Mouse (Mus musculus) large intestine, adult 2 months (tissue): Measurements from ENCODE around the gene Sec24d. TPM values are rescaled to one million over a fixed set of nuclear protein-coding genes. Genes with fewer than 3 reads are reported as not detected.

Experiments
- DNase-seq: peaks from one replicate; pipeline ENCODE4 v3.0.0-alpha.2; 2012; ENCODE audit warnings: low read depth, low spot score
- WGBS: fragments of 180-500 bp; shearing (Covaris S2); methylation state at CpG from one replicate; pipeline ENCODE4 v1.1.7; 2018; 5-methylcytosine and 5-hydroxymethylcytosine counted together
- polyA plus RNA-seq: library from polyadenylated mRNA; depleted of rRNA; stranded (reverse); fragments of >200 nt; gene quantifications from 2 replicates; pipeline ENCODE4 v1.2.3, GENCODE M21; 2012

Sec24d gene
- polyA plus RNA-seq, 1 experiment = 32.1 TPM

DNA sequence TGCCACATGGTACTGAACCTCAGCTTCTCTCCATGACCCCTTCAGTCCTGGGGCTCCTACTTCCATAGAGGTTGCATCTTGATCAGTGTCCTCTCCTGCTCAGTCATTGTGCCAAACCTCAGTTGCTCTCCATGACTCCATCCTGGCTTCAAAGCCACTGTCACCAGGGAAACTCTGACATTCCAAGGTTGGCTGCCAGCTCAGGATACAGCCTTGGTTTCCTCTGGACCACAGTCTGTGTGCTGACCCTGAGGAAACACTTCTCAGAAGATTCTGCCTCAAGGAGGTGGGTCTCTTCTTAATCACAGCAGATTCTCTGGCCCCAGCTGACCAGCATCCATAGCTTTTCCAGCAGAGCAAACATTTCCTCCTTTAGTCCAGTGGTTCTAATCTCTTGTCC, 24.4 kb downstream of the Sec24d start:
- no peak for DNase-seq

DNA sequence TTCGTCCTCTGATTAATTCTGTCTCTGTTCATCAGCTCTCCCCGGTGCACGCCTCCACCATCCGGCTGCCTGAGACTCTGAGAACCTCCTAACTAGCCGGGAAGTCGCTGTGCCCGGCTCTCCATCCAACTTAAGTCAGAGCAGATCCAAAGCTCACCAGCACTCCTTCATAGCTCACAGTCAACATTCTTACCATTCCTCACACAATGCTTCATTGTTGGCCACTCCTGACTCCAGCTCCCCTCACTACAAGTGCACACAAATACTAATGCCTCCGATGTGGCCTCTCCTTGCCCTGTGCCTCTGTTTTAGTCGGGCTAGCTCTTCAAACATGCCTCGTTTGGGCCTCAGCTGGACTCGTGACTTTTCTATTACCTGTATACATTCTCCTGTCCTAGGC, 29.4 kb downstream of the Sec24d start:
- WGBS = 61% methylated on average over 11 of the region's 11 CpGs
- no peak for DNase-seq

DNA sequence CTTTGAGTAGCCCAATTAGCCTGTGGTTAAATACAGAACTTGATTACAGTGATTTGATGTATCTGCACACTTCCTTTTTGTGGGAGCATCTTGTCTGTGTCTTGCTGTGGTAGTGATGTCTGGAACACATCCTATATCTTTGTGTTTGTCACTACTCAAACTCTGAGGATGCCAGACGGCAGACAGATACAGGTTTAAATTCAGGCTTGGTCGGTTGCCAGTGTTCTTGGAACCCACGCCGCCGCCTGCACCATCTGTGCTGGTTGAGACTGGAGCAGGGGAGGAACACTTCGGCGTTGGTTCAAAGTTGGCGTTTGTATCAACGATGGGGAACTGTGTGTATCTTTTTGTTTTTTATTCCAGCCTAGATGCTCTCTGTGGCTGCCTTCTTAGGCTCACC, 31.0 kb downstream of the Sec24d start:
- no peak for DNase-seq
- WGBS = 80% methylated on average over 9 of the region's 9 CpGs

DNA sequence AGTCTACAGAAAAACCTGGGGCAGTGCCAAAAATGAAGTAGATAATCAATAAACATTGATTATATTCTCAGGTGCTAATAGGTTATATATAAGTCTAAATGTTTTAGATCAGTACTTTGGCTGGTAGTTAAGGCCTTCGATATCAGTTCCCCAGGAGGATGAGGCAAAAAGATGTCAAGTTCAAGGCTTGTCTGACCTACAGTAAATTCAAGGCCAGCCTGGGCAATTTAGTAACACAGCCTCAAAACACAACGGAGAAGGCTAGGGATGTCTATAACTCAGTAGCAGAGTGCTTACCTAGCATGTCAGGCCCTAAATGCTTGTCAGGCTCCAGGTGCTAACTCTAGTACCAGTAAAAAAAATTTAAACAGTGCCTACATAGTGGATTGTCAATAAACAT, 34.3 kb downstream of the Sec24d start:
- WGBS = 92% methylated on average over 2 of the region's 2 CpGs
- no peak for DNase-seq

DNA sequence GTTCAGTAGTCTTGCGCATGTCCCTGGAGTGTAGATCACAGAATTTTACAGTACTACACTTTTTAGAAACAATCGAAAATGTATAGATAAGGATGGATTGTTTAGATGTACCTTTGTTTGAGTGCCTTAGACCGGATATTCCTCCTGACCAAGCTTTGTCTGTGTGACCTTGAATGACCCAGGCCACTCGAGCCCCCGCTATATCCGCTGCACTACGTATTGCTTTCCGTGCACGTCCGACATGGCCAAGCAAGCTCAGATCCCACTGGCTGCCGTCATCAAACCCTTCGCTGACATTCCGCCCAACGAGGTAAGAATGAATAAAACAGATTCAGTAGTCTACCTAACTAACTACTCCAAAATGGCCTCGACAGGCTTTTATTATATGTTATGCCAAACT, 38.4 kb downstream of the Sec24d start:
- WGBS = 89% methylated on average over 15 of the region's 15 CpGs

DNA sequence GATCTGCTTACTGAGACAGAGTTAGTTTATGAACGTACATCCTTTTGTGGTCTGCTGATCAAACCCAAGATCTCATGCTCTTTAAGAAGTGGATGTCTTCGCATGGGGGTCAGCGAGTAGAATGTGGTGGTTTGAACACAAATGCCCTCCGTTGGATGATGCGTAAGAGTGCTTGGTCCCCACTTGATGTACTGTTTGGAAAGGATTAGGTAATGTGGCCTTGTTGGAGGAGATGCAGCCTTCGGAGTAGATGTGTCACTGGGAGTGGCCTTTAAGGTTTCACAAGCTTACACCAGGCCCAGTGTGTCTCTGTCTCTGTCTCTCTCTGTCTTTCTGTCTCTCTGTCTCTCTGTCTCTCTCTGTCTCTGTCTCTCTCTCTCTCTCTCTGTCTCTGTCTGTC, 40.2 kb downstream of the Sec24d start:
- WGBS = 87% methylated on average over 6 of the region's 6 CpGs

More for the DNA sequence above, 38.4 kb downstream of the Sec24d start:
- no peak for DNase-seq

DNA sequence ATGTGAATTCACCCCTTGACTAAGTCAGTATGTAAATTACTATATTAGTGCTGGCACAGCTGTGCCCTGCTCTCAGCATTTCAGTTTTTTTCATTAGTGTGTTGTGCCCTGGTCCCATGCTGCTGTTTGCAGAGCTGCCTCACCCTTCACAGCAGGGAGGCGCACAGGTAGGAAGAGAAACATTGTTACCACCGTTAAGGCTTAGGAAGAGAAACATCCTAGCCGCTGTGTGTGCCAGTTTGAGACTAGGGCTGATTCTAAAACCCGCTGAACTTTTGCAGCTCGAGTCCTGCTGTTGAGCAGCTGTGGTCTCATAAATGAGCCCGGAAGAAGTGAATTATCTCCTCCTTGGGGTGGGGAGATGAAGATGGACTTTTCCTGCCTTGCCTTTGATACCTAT, 41.9 kb downstream of the Sec24d start:
- WGBS = 69% methylated on average over 6 of the region's 6 CpGs
- no peak for DNase-seq

More for the DNA sequence above, 40.2 kb downstream of the Sec24d start:
- DNase-seq = no peak

DNA sequence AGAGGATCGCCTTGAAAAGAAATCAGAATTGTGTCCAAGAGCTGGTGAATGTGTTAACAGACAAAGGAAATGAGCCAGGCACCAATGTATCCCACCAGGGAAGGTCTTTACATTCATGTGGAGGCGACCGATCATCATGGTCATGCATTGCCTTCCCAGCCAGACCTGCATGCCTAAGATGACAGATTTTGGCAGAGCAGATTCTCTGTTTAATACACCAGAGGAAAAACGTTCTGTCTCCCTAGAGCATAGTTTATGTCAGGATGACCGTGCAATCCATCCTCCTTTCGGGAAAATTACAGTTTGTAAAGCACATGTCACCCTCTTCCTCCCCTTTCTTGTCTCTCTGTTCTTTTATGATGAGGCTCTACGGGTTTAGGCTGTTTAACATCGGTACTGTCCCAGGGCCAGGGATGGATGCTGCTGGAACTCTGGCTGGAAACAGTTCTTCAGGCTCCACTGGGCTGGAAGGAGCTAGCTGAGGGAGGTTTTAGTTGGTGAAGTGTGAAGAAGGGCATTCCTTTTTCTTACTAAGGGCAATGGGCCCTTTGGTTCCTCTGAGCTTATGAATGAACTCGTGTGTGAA, 45.3 kb downstream of the Sec24d start:
- whole genome bisulfite sequencing = 78% methylated on average over 9 of the region's 9 CpGs
- no peak for DNase-seq

DNA sequence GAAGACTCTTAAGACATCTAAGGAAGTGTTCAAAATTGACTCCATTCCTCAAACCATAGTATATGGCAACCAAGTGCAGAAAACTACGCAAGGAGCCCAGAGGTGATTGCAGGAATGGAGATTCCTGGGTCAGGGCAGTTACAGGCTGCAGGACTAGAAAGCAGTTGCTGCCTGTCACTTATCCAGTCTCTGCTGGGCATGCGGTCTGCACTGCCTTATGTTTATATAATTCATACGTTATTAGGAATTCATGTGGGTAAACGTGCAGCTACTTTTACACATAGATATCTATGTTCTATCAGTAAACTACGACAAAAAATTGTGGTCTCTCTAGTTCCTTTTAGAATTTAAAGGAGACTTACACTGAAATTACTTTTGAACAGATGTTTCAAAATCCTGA, 46.2 kb downstream of the Sec24d start:
- whole genome bisulfite sequencing = 67% methylated on average over 5 of the region's 5 CpGs

DNA sequence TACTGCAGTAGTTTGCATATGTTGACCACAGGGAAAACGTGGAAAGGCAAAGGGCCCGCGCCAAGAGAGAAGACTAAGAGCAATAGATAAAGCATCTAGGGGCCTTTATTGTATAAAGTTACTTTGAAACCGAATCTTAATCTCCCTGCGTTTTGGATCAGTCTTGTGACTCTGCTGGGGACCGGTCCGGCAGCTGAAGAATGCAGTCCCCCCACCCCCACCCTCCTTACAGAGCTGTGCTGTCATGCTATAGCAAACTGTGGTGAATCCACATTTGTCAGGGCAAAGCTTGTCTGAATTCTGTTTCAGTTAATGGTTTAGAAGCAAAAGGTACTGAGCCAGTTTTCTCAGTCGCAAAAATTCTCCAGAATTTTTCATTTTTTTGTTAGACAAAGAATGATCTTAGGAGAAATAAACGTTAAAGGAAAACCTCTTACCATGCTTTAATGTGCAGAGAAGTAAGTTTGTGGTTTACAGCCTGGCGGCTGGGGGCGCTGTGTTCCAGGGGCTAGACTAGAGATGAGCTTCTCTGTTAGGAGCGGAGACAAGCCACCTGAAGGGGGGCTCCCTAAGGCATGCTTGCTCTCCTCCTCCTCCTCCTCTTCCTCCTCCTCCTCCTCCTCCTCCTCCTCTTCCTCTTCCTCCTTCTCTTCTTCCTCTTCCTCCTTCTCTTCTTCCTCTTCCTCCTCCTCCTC, 46.8 kb downstream of the Sec24d start:
- DNase-seq = no peak
- WGBS = 56% methylated on average over 12 of the region's 12 CpGs

More for the DNA sequence above, 46.2 kb downstream of the Sec24d start:
- DNase-seq = no peak

DNA sequence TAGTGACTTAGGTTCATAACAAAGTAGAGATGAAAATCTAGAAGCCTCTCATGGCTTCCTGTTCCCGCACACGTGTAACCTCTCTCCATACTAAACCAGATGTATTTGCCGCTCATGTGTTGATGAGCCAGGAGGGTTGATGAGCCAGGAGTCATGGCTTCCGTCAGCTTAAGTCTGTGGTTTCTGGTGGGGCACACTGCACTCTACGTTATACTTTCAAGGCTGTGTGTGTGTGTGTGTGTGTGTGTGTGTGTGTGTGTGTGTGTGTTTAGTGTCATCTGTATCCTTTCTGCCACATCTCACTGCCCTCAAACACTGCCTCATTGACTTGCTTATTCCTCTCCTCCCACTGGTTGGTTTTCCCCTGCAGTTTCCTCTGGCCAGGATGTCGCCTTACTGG, 48.8 kb downstream of the Sec24d start:
- no peak for DNase-seq
- 67% methylated on average over 6 of the region's 6 CpGs for WGBS

DNA sequence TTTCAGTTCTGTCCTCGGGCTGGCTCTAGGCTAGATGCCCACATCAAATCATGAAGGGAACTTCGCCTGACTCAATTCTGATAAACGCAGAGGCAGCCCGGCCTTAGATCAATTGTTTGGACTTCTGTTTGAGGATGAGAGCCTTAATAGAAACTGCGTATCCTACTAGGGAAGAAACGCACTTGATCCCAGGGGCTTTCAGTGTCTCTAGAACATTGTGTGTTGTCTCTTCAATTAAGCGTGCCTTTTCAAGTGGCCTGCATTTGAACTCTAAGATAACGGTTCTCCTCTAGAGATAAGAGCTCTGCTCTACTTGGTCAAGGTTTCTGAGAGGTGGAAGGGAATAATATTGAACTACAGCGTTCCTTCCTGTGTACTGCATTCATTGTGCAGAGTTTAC, 49.8 kb downstream of the Sec24d start:
- no peak for DNase-seq
- 78% methylated on average over 9 of the region's 9 CpGs for WGBS

DNA sequence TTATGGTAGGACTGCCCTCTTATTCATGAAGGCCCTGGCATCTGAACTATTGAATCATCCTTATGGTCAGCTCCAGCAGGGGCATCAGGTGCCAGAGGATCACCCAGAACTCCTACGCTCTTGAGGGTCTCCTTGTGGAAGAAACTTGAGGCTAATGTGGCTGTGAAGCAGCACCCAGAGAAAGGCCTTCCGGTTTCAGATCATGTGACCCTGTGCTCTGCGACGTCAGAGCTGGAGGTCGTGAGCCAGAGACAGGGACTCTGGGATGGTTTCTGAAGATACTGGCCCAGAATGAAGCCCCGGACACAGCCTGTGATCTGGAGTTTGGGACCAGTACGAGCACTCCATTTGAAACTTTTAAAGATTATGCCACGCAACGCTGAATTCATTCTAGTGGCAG, 53.1 kb downstream of the Sec24d start:
- 77% methylated on average over 9 of the region's 9 CpGs for WGBS
- DNase-seq = no peak

DNA sequence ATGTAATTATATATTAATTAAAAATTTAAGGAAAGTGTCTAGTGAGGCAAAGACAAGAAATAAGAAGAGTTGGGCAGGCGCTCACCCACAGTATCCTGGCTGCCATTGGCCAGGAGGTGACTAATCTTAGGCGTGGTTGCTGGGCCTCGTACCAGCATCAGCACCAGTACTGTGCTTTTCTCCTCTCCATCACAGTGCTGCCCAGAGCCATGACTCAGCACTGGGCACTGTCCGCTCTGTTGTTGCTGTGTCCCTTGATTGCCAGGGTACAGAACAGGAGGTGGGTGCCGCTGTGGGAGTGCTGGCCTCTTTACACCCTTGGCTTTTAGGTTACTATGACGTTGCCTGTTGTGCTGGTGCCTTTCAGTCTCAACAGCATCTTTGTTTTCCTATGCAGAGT, 54.4 kb downstream of the Sec24d start:
- no peak for DNase-seq
- WGBS = 74% methylated on average over 6 of the region's 6 CpGs

DNA sequence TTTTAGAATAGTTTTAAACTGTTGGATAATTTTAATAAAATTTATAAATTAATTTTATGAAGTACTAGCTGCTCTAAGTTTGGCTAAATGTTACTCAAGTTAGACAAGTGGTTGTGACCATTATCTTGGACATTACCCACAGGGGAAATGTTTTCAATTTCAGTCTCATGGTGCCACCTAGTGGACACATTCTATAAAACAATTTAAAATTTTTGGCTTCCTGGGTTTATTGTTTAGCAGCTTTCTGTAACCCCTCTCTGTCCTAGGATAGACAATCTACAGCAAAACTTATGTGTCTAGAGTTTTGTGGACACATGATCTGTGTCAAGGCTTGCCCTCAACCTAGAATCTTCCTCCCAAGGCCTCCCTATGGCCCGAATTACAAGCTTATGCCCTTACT, 54.9 kb downstream of the Sec24d start:
- 64% methylated on average over 1 of the region's 1 CpGs for WGBS
- DNase-seq = no peak

DNA sequence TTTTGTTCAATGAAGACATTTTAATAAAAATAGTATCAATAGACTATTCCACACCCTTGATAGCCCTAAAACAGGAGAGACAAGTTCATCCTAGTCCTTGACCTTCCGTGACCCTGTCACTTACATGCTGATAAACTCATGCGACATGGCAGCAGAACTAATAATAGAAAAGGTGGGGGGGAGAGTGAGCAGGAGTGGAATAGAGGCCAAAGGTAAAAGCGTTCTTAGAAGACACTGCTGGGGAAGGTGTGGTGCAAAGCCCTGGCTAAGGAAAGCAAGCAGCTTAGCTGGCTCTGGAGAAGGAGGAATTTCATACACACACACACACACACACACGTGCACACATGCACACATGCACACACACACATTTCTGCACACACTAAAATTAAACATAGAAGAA, 57.1 kb downstream of the Sec24d start:
- 43% methylated on average over 4 of the region's 4 CpGs for WGBS

DNA sequence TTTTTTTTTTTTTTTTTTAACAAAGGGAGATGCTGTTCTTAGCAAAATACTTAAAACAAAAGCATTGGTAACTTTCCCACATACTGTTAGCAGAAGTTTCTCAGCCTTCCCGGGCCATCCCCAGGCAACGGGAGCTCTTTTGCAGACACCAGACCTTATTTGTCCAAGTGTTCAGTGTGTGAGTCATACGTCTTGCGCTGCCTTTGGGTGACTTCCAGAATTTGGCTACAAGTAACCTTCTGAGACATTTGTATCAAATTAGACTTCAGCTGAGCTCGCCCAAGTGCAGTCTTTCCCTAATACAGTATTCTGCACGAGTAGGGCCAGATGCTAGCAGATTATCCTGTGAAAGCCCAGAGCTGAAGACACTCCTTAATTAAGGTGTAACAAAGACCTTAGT, 62.0 kb downstream of the Sec24d start:
- WGBS = 52% methylated on average over 6 of the region's 6 CpGs
- DNase-seq = no peak

More for the DNA sequence above, 57.1 kb downstream of the Sec24d start:
- DNase-seq = no peak

DNA sequence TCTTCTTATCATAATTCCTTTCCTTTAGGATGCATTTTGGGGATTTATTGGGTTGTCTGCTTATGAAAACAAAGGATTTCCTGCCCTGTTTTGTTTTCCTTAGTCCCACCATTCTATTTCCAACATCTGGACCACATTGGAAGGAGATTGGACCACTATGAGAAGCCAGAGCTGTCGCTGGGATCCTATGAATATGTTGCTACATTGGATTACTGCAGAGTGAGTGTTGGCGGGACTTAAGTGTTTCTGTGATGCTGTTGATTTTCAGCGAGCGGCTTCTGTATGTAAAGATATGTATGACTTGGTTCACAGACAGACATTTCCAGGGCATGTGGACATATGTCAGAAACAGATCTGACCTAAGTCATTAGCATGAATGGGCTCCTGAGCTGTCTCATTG, 63.0 kb downstream of the Sec24d start:
- 83% methylated on average over 4 of the region's 4 CpGs for WGBS
- no peak for DNase-seq

DNA sequence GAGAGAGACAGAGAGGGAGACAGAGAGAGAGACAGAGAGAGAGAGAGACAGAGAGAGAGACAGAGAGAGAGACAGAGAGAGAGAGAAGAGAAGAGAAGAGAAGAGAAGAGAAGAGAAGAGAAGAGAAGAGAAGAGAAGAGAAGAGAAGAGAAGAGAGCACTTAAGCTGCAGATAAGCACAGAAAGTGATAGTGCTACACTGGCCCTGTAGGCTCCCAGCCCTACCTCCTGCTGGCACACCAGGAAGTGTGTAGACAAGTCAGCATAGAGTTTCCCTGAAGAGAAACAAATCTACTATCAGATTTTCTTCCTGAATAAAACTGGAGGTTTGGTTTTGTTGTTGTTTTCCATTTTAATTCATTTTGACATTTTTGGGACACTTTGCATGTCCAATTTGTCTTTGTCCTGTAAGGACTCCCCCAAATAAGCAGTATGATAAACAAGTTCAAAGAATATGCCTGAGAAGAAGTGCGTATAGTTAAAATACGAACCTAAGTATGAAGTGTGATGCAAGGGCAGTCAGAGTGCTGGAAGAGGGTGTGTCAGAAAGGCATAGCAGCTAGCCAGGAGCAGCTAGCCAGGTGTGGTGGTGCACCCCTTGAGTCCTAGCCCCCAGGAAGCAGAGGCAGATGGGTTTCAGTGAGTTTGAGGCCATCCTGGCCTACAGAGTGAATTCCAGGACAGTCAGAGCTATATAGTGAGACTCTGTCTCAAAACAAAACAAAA, 65.2 kb downstream of the Sec24d start:
- no peak for DNase-seq
- 41% methylated on average over 2 of the region's 2 CpGs for WGBS

DNA sequence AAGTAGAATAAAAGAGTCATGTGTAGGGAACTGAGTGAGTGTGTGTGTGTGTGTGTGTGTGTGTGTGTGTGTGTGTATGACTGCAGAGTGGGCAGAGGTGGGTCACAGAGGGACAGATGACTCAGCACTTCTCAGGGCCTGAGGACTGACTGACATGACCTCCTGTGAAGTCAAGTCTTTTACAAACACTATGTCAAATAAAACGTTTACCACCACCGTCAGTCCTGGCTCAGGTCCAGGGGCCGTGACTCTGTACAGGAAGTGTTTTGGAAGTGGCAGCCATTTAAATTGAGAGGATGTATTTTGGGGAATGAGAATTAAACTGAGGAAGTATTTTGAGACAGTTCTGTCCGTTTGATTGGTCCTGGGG, 65.8 kb downstream of the Sec24d start:
- peak; percentile 51 for DNase-seq

DNA sequence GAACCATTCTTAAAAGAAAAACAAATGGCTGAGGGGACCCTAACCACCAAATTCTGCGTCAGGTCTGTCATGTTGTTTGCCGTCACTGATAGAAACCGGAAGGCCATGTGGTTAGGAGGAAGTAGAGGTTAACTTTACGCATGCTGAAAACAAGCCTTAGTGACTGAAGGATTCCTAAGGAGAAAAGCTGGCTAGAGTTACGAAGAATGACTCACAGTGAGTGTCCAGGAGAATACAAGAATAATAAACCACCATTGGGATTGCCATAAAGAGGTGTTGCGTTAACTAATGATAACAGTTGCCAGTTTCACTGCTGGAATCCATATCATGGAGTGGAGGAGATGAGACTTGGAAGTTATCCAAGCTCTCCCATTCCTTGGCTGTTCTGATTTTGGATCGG, 67.7 kb downstream of the Sec24d start:
- no peak for DNase-seq
- WGBS = 29% methylated on average over 7 of the region's 7 CpGs

More for the DNA sequence above, 65.8 kb downstream of the Sec24d start:
- WGBS = 9% methylated on average over 4 of the region's 4 CpGs
